Mouse (Mus musculus) heart, postnatal 0 days (tissue): ENCODE data around the gene Myo1g.

Source experiments
- CTCF ChIP-seq: IDR thresholded peaks from 2 replicates; pipeline ENCODE4 v1.5.1; 2016; ENCODE audit warnings: antibody characterized with exemption, control low read depth, low read depth
- EP300 ChIP-seq: IDR thresholded peaks from 2 replicates; pipeline ENCODE4 v1.6.1; 2016; ENCODE audit warnings: antibody characterized with exemption, low read depth

- TF ChIP-seq CTCF (no peak), EP300 (no peak)
Observed at GRCm38 (mm10) chr11:6468541-6468940, 52.2 kb downstream of the Myo1g start.
